12 mouse cellular contexts compared by ENCODE assay signal in genomic region chr11:52337651-52338295, GRCm38 (mm10). TPM values are rescaled to one million over a fixed set of nuclear protein-coding genes. Genes with fewer than 3 reads are reported as not detected.
A peak's percentile ranks its signal among the peaks of the same experiment; 100 is the strongest.
DNase-seq lines count a peak whose midpoint lies in the region; ATAC-seq lines count a peak whose summit lies in the region.
"Had no signal": no experiment of that assay in that cellular context is flagged by ENCODE, and none has a peak within 500 bp of the region (broad histone marks: within the 10 kb centered on the region; RNA-seq: fewer than 3 reads in every experiment).

No protein-coding gene starts in this region.

- H3K4me2 ChIP-seq in kidney, embryonic 16.5 days (replicated peaks; ENCODE audit: low read depth, low read length): no peak overlapping the region
- H3K4me2 ChIP-seq: intestine, embryonic 15.5 days; limb, embryonic 13.5 days; stomach, embryonic 15.5 days had no signal

- H3K9me3 ChIP-seq in kidney, embryonic 16.5 days (ENCODE audit: low read length): no peaks in the 10 kb centered on the region
- H3K9me3 ChIP-seq: intestine, embryonic 15.5 days; limb, embryonic 13.5 days; stomach, embryonic 15.5 days had no signal

- WGBS in kidney, embryonic 16.5 days: 69% methylated on average over 10 of the region's 10 CpGs

- no peak overlapping the region for H3K4me3 ChIP-seq in kidney, embryonic 16.5 days (ENCODE audit: low read length)
- no peak overlapping the region for H3K4me3 ChIP-seq in brown adipose tissue, adult 24 weeks (ENCODE audit: insufficient read depth, low read depth, low read length)
- H3K4me3 ChIP-seq: intestine, embryonic 15.5 days; limb, embryonic 13.5 days; stomach, embryonic 15.5 days had no signal

- ATAC-seq in kidney, embryonic 16.5 days (ENCODE audit: low FRiP score, low TSS enrichment): no peak
- no peak; the same call in 1 of the 2 replicates for ATAC-seq in granulocyte monocyte progenitor cell, adult 5-6 weeks (replicated peaks; ENCODE audit: poor library complexity, severe bottlenecking)
- ATAC-seq: intestine, embryonic 15.5 days had no signal

- DNase-seq in kidney, postnatal 10 days: peak; percentile 35
- DNase-seq in lung, postnatal 4 days: peak; percentile 48 to 66
- no peak for DNase-seq in ovary, postnatal 14 days (ENCODE audit: low spot score)
- no peak for DNase-seq in cerebellum, postnatal 10 days
- DNase-seq: adrenal gland, postnatal 10 days; cerebellum, adult 11 months had no signal

- H3K4me1 ChIP-seq in kidney, embryonic 16.5 days (ENCODE audit: insufficient read depth, low read length): peaks cover 23% of the 10 kb centered on the region
- peaks cover 2% of the 10 kb centered on the region; the same call in 1 of the 2 replicates for H3K4me1 ChIP-seq in brown adipose tissue, adult 24 weeks (ENCODE audit: control insufficient read depth, insufficient read depth, insufficient read length, low read length)

- H3K9ac ChIP-seq in kidney, embryonic 16.5 days (replicated peaks; ENCODE audit: low read length): no peak overlapping the region
- H3K9ac ChIP-seq: intestine, embryonic 15.5 days; limb, embryonic 13.5 days; stomach, embryonic 15.5 days had no signal

- H3K27me3 ChIP-seq in kidney, embryonic 16.5 days (ENCODE audit: insufficient read depth, low read length): no peaks in the 10 kb centered on the region
- H3K27me3 ChIP-seq: intestine, embryonic 15.5 days; limb, embryonic 13.5 days; stomach, embryonic 15.5 days had no signal

- no peak overlapping the region for H3K27ac ChIP-seq in kidney, embryonic 16.5 days (ENCODE audit: low read length)
- 0 out of 2 replicates have a peak overlapping the region, but pooled peaks have one; percentile 19 for H3K27ac ChIP-seq in brown adipose tissue, adult 24 weeks (replicated peaks; ENCODE audit: low read depth, low read length)
- H3K27ac ChIP-seq: intestine, embryonic 15.5 days; limb, embryonic 13.5 days; stomach, embryonic 15.5 days had no signal

- H3K36me3 ChIP-seq in kidney, embryonic 16.5 days (ENCODE audit: insufficient read depth, low read length): no peaks in the 10 kb centered on the region
- H3K36me3 ChIP-seq: intestine, embryonic 15.5 days; limb, embryonic 13.5 days; stomach, embryonic 15.5 days had no signal

RNA-seq across cellular contexts. Expression of gene Vdac1, which starts 22.9 kb away (rescaled TPM):
- 407 and 427 TPM in 2 replicates for polyA plus RNA-seq in kidney, embryonic 16.5 days (2015; fragmentation: Nextera tagmentation; extraction: Ambion mirVana)
- 336 and 395 TPM in 2 replicates for polyA plus RNA-seq in brown adipose tissue, adult 24 weeks (2012; ENCODE audit: insufficient read depth, insufficient read length, missing spikeins)
- total RNA-seq in granulocyte monocyte progenitor cell, adult 5-6 weeks (2014; fragmentation: Nextera tagmentation): 126 and 132 TPM in 2 replicates
- total RNA-seq in granulocyte monocyte progenitor cell, adult 5-6 weeks (2017): 205 and 244 TPM in 2 replicates

RNA-seq across cellular contexts. Expression of gene Tcf7, which starts 55.0 kb away (rescaled TPM):
- 5.6 and 7.1 TPM in 2 replicates for polyA plus RNA-seq in kidney, embryonic 16.5 days (2015; fragmentation: Nextera tagmentation; extraction: Ambion mirVana)
- polyA plus RNA-seq in brown adipose tissue, adult 24 weeks (2012; ENCODE audit: insufficient read depth, insufficient read length, missing spikeins): not detected in 2 replicates
- total RNA-seq in granulocyte monocyte progenitor cell, adult 5-6 weeks (2014; fragmentation: Nextera tagmentation): 1.4 TPM in 1 of 2 replicates, not detected in the other
- total RNA-seq in granulocyte monocyte progenitor cell, adult 5-6 weeks (2017): 0.30 and 0.82 TPM in 2 replicates

RNA-seq across cellular contexts. Expression of gene 9530068E07Rik, which starts 58.5 kb away (rescaled TPM):
- 251 and 263 TPM in 2 replicates for polyA plus RNA-seq in kidney, embryonic 16.5 days (2015; fragmentation: Nextera tagmentation; extraction: Ambion mirVana)
- 50.7 and 69.6 TPM in 2 replicates for polyA plus RNA-seq in brown adipose tissue, adult 24 weeks (2012; ENCODE audit: insufficient read depth, insufficient read length, missing spikeins)
- 90.0 and 106 TPM in 2 replicates for total RNA-seq in granulocyte monocyte progenitor cell, adult 5-6 weeks (2014; fragmentation: Nextera tagmentation)
- total RNA-seq in granulocyte monocyte progenitor cell, adult 5-6 weeks (2017): 82.7 and 86.4 TPM in 2 replicates

Comparison
In these comparisons a context has a peak if more than half of its experiments do, and no peak if none do; other contexts are left out.
1. DNase-seq: peak in kidney, postnatal 10 days (single experiment) and lung, postnatal 4 days (2 of 2); none in ovary, postnatal 14 days (single experiment) and cerebellum, postnatal 10 days (0 of 2).